Mouse (Mus musculus) cerebellum, postnatal 36 days (tissue): ENCODE data around the gene Ppp1r14a.
A peak's percentile ranks its signal among the peaks of the same experiment; 100 is the strongest.

Experiments
- DNase-seq, 2 experiments: peaks; one replicate each; pipeline ENCODE4 v3.0.0; 2021 to 2022; ENCODE audit warnings: mixed read lengths in 2 of 2

Gene Ppp1r14a

GRCm38 (mm10) chr7:29288942-29289638 lies at the start of gene Ppp1r14a:
Gene Ppp1r14a (plus strand): TSS chr7:29289308.
- DNase-seq: peak; percentile 72 to 78

GRCm38 (mm10) chr7:29244732-29245416 lies 44.2 kb upstream of the Ppp1r14a start:
- DNase-seq: peak in 1 of 2 experiments; percentile 37

- DNase-seq: no peak
Measured at GRCm38 (mm10) chr7:29246015-29246414, 43.1 kb upstream of the Ppp1r14a start.

GRCm38 (mm10) chr7:29246619-29247313 lies 42.3 kb upstream of the Ppp1r14a start:
- no peak for DNase-seq

- peak; percentile 75 to 81 for DNase-seq
Measured at GRCm38 (mm10) chr7:29247314-29247700, 41.8 kb upstream of the Ppp1r14a start.

GRCm38 (mm10) chr7:29247706-29248105 lies 41.4 kb upstream of the Ppp1r14a start:
- no peak for DNase-seq

- no peak for DNase-seq
Measured at GRCm38 (mm10) chr7:29248261-29248841, 40.8 kb upstream of the Ppp1r14a start, which contains the start of gene 2200002D01Rik. Gene 2200002D01Rik (minus strand): TSS chr7:29248466.

- no peak for DNase-seq
Measured at GRCm38 (mm10) chr7:29251166-29251565, 37.9 kb upstream of the Ppp1r14a start.

GRCm38 (mm10) chr7:29253842-29254241 lies 35.3 kb upstream of the Ppp1r14a start:
- DNase-seq: no peak

GRCm38 (mm10) chr7:29255875-29256274 lies 33.2 kb upstream of the Ppp1r14a start:
- DNase-seq: no peak

GRCm38 (mm10) chr7:29257368-29257767 lies 31.7 kb upstream of the Ppp1r14a start:
- DNase-seq: no peak

- DNase-seq: no peak
Measured at GRCm38 (mm10) chr7:29259781-29260730, 29.1 kb upstream of the Ppp1r14a start.

GRCm38 (mm10) chr7:29262151-29262550 lies 27.0 kb upstream of the Ppp1r14a start:
- no peak for DNase-seq

- DNase-seq: no peak
Measured at GRCm38 (mm10) chr7:29263831-29264230, 25.3 kb upstream of the Ppp1r14a start.

GRCm38 (mm10) chr7:29265636-29266035 lies 23.5 kb upstream of the Ppp1r14a start:
- no peak for DNase-seq

- DNase-seq: no peak
Measured at GRCm38 (mm10) chr7:29266931-29267330, 22.2 kb upstream of the Ppp1r14a start.

GRCm38 (mm10) chr7:29270445-29270844 lies 18.7 kb upstream of the Ppp1r14a start:
- DNase-seq: no peak

- no peak for DNase-seq
Measured at GRCm38 (mm10) chr7:29271687-29272465, 17.2 kb upstream of the Ppp1r14a start.

GRCm38 (mm10) chr7:29276715-29277114 lies 12.4 kb upstream of the Ppp1r14a start:
- DNase-seq: no peak

GRCm38 (mm10) chr7:29277510-29277909 lies 11.6 kb upstream of the Ppp1r14a start:
- DNase-seq: no peak

- no peak for DNase-seq
Measured at GRCm38 (mm10) chr7:29279261-29279660, 9.8 kb upstream of the Ppp1r14a start.
